Mouse (Mus musculus): ENCODE measurements at regions not wholly inside any gene's neighbourhood (a gene's known extent, or its start where the extent isn't known, plus 50 kb on each side); places are given as distances from the start of the nearest gene placed in this dataset.
A peak's percentile ranks its signal among the peaks of the same experiment; 100 is the strongest.

- no peak for DNase-seq (ENCODE audit: low spot score)
Observed at GRCm38 (mm10) chr15:72101730-72102129, 1732.6 kb upstream of the Gm6569 start.

- DNase-seq (ENCODE audit: low spot score), result no peak
Observed at GRCm38 (mm10) chr15:72105830-72106413, 1728.4 kb upstream of the Gm6569 start.

GRCm38 (mm10) chr15:72110520-72110919, 1723.8 kb upstream of the Gm6569 start:
- no peak for DNase-seq (ENCODE audit: low spot score)

GRCm38 (mm10) chr15:72116772-72117171, 1717.6 kb upstream of the Gm6569 start:
- no peak for DNase-seq (ENCODE audit: low spot score)

GRCm38 (mm10) chr15:72134226-72134625, 1700.1 kb upstream of the Gm6569 start:
- DNase-seq (ENCODE audit: low spot score), result no peak

GRCm38 (mm10) chr15:72135992-72136617, 1698.3 kb upstream of the Gm6569 start:
- DNase-seq (ENCODE audit: low spot score), result no peak

GRCm38 (mm10) chr15:72140122-72140521, 1694.2 kb upstream of the Gm6569 start:
- DNase-seq (ENCODE audit: low spot score), result no peak

GRCm38 (mm10) chr15:72150581-72150980, 1683.8 kb upstream of the Gm6569 start:
- no peak for DNase-seq (ENCODE audit: low spot score)

GRCm38 (mm10) chr15:72158505-72158904, 1675.9 kb upstream of the Gm6569 start:
- DNase-seq (ENCODE audit: low spot score), result no peak

- peak; percentile 3 for DNase-seq (ENCODE audit: low spot score)
Observed at GRCm38 (mm10) chr15:72200861-72201260, 1633.5 kb upstream of the Gm6569 start.

GRCm38 (mm10) chr15:72201791-72202190, 1632.6 kb upstream of the Gm6569 start:
- no peak for DNase-seq (ENCODE audit: low spot score)

- DNase-seq (ENCODE audit: low spot score), result no peak
Observed at GRCm38 (mm10) chr15:72205240-72205799, 1629.0 kb upstream of the Gm6569 start.

GRCm38 (mm10) chr15:72205950-72206349, 1628.4 kb upstream of the Gm6569 start:
- peak; percentile 33 for DNase-seq (ENCODE audit: low spot score)

- no peak for DNase-seq (ENCODE audit: low spot score)
Observed at GRCm38 (mm10) chr15:72207589-72207988, 1626.8 kb upstream of the Gm6569 start.

- DNase-seq (ENCODE audit: low spot score), result no peak
Observed at GRCm38 (mm10) chr15:72208076-72208475, 1626.3 kb upstream of the Gm6569 start.

- DNase-seq (ENCODE audit: low spot score), result no peak
Observed at GRCm38 (mm10) chr15:72208973-72209372, 1625.4 kb upstream of the Gm6569 start.

- DNase-seq (ENCODE audit: low spot score), result no peak
Observed at GRCm38 (mm10) chr15:72217731-72218130, 1616.6 kb upstream of the Gm6569 start.

GRCm38 (mm10) chr15:72219985-72220384, 1614.4 kb upstream of the Gm6569 start:
- DNase-seq (ENCODE audit: low spot score), result no peak

GRCm38 (mm10) chr15:72220786-72221185, 1613.6 kb upstream of the Gm6569 start:
- DNase-seq (ENCODE audit: low spot score), result no peak

GRCm38 (mm10) chr15:72232355-72232754, 1602.0 kb upstream of the Gm6569 start:
- DNase-seq (ENCODE audit: low spot score), result no peak

- no peak for DNase-seq (ENCODE audit: low spot score)
Observed at GRCm38 (mm10) chr15:72264619-72265018, 1569.7 kb upstream of the Gm6569 start.

GRCm38 (mm10) chr15:72283846-72284245, 1550.5 kb upstream of the Gm6569 start:
- no peak for DNase-seq (ENCODE audit: low spot score)

- DNase-seq (ENCODE audit: low spot score), result no peak
Observed at GRCm38 (mm10) chr15:72296648-72297047, 1537.7 kb upstream of the Gm6569 start.

- no peak for DNase-seq (ENCODE audit: low spot score)
Observed at GRCm38 (mm10) chr15:72312417-72312816, 1521.9 kb upstream of the Gm6569 start.

All from urinary bladder, postnatal 25 days (tissue).